Mouse (Mus musculus) kidney, postnatal 10 days (tissue): ENCODE data around the gene Mbnl2.

Source experiments
- DNase-seq: peaks from one replicate; pipeline ENCODE4 v3.0.0; 2021; ENCODE audit warnings: mixed read lengths

The Mbnl2 gene

DNA sequence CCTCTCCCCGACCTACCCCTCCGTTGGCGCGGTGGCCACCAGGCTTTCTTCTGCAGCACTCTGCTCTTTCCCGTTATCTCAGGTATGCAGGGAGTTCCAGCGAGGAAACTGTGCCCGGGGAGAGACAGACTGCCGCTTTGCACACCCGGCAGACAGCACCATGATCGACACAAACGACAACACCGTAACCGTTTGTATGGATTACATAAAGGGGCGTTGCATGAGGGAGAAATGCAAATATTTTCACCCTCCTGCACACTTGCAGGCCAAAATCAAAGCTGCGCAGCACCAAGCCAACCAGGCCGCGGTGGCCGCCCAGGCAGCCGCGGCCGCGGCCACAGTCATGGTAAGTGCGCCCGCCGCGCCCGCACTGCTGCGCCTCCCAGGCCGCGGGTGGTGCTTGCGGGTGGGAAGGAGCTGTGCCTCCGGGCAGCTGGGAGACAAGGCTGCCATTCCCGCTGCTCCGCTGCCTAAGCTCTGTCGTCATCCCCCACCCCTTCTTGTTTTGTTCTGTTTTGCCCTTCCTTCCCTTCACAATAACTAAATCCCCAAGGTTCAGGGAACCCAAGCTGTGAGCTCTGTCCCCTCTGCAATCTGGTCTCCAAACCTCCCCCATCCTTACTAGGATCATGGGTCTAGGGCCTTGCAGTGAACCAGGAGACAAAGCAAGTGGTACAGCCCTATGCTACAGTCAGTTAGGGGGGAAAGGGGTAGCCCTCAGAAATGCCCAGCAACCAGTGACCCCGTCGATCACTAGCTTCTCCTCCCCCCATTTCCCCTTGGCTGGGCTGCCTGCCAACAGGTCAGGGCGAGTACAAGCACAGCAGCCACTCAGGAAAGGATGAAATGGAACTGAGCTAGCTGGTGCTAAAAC, 113.6 kb downstream of the Mbnl2 start:
- DNase-seq: peak; percentile 56

DNA sequence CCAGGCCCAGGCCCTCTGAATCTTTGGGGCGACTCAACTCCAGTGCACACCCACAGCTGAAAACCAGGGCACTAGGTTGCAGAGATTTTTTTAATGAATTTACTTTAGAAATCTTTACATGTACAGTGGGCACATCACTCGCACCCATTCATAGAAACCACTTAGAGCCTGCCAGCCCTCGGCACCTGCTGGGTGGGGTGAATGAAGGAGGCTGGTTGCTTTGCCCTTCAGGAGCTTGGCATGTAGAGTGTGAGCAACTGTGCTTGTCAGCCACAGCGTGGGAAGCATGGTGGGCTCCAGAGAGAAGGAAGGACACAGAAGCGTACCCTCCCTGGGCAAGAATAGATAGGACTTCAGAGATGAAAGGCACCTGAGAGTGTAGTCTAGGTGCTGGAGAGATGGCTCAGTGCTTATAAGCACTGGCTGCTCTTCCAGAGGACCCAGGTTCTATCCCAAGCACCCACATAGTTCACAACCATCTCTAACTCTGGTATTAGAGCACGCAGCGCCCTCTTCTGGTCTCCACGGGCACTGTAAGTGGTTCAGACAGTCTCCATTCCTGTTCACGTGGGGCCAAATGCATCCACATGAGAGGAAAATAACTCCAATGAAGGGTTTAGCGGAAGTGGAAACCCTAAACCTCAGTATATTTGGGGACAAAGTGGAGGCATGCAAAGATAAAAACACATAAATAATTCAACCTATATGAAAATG, 114.9 kb downstream of the Mbnl2 start:
- DNase-seq: no peak

GRCm38 (mm10) chr14:120391701-120392100, 116.2 kb downstream of the Mbnl2 start:
- DNase-seq: no peak

DNA sequence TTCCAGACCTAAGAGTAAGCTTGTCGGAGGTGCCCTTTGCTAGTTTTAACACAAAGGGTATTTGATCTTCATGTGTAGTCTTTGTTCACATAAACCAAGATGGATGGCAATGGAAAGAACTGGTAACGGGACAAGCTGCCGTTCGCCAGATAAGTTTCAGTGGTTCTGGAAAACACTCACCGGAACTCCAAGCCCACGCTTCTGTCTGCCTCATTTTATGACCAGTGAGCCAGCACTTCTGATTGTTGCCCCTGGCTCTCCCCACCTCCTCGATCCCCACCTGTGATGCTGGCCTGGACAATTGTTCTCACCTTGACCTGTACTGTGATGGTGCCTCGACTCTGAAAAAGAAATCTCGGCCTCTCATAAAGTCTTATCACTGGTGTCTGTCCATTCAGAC, 117.0 kb downstream of the Mbnl2 start:
- no peak for DNase-seq

DNA sequence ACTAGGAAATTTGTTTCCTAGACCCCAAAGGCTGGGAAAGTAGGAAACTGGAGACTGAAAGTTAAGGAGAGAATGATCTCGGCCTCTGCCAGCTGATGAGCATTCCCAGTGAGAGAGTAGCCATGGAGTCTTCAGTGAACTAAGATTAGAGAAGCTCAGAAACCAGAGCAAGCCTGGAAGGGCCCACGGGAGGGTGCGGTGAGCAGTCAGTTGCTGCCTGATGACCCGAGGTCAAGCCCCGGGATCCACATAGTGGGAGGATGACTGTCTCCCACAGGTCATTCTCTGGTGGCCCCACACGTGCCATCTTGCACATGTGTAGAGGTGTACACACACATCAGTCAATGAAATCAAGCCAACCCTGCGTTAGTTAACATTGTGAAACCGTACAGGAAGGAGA, 118.0 kb downstream of the Mbnl2 start:
- DNase-seq: no peak

GRCm38 (mm10) chr14:120394216-120394615, 118.7 kb downstream of the Mbnl2 start:
- DNase-seq: no peak

DNA sequence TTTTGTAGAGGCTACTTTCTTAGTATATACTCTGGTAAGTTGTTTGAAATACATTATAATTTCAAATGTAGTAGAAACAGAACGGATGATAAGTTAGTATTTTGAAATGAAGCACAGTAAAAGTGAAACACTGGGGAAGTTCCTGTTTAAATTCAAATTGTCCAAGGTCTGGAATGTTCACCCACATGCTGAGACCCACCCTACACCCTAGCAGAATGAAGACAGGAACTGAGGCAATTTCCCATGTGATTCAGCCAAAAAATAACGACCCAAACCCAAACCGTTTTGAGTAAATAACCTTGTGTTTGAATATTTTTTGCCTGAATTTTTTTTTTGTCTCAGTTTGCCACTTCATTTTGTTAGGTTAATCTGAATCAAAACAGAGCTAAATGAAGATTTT, 119.4 kb downstream of the Mbnl2 start:
- DNase-seq: no peak

DNA sequence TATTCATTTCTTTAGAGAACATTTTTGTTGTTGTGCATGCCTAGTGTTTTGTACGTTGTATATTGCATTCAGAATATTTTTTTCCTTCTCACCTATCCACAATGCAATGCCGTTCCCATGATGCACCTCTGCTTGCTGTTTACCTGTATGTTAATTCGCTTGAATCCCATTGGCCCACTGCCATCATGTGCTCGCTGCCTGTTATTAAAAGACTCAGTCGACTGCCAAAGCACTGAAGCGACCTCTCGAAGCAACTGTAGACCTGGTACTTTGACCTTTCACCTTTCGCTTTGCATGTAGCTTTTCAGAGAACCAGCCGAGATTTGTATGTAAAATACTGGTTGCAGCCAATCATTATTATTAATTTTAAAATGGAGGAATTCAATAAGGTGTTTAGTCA, 120.0 kb downstream of the Mbnl2 start:
- no peak for DNase-seq

GRCm38 (mm10) chr14:120397871-120398647, 122.6 kb downstream of the Mbnl2 start:
- peak; percentile 88 for DNase-seq

GRCm38 (mm10) chr14:120399614-120400013, 124.1 kb downstream of the Mbnl2 start:
- no peak for DNase-seq

DNA sequence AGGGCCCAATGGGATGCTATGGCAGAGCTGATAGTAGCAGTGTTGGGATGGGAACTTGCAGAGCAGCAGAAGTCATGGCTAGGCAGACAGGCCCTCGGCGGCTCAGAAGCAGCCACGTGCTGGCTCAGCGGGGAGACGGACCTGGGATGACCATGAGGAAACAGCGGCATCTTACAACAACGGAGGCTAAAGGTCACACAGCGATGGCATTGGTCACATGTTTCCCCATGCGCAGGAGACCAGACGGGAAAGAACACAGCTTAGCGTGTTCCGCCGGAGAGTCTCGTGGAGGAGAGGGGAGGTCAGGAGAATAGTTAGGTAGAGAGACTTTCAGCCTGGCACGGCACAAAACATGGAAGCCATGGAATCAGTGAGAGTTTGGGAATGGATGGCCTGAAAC, 125.7 kb downstream of the Mbnl2 start:
- no peak for DNase-seq

- no peak for DNase-seq
These were observed 127.2 kb downstream of the Mbnl2 start for GRCm38 (mm10) chr14:120402715-120403114.

GRCm38 (mm10) chr14:120404364-120404763, 128.9 kb downstream of the Mbnl2 start:
- DNase-seq: no peak

DNA sequence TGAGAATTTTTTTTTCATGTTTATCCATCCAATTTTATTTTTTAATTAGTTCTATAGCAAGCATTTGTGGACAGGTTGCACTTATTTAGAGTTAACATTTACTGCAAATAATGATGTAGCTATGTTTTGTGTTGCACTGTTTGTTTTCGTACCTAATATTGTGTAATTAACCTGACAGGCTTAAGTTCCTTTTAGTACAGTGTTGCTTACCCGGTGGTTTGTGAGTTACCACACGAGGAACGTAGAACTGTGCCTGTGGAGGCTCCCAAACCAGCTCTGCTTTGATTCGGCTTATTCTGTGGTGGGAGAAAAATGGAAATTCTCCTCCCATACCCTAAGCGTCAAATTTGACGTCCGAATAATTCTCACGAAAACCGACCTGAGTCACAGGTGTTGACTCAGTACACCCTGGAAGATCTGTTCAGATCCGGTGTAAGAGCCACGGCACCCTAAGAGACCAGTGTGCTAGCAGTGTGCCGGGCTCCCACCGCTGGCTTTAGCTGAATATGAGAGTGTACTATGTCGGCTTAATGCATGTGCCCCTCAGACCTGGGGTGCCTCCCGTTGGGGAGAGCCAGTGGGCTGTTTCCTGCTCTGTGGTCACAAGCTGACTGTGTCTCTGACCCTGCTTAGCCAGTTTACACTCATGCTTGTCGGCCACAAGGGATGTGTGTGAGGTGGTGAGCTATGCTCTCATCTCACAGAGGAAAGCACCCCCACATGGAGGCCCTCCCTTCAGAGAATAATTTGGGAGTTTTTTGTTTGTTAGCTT, 129.5 kb downstream of the Mbnl2 start:
- DNase-seq: no peak

GRCm38 (mm10) chr14:120405597-120405996, 130.1 kb downstream of the Mbnl2 start:
- DNase-seq: no peak

DNA sequence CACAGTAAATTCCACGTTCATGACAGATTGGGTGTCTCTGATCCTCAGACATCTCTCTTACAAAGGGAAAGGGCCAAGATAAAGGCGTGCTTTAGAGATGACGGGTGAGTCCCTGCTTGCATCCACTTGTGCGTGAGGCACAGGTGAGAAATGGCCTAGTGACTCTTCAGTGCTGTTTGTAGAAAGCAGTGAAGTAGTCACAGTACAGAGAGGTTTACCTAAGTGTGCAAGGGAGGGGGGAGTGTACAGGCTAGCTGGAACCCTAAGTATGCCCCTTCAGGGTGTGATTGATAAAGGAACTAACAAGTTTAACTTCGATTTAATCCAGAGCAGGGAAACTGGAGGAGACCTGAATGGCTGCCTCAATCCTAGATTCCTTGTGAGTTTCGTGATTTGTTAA, 130.8 kb downstream of the Mbnl2 start:
- no peak for DNase-seq

DNA sequence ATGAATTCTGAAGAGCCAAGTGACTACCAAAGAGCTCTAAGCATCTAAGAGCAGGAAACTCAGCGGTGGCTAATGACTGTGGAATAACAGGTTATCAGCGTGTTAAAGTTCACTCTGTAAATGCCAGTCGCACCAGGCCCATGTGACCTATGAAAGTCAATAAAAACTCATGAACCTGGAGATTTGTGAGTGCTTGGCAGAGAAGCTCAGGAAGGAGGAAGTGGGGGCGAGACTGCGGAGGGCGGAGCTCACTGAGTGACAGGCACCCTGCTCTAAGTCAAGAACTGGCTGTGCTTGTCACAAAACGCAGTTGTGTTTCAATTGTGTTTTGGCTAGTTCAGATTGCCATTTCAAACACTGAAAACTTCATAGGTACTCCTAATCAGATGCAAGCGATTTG, 131.4 kb downstream of the Mbnl2 start:
- DNase-seq: peak; percentile 65

GRCm38 (mm10) chr14:120409854-120410253, 134.4 kb downstream of the Mbnl2 start:
- no peak for DNase-seq

DNA sequence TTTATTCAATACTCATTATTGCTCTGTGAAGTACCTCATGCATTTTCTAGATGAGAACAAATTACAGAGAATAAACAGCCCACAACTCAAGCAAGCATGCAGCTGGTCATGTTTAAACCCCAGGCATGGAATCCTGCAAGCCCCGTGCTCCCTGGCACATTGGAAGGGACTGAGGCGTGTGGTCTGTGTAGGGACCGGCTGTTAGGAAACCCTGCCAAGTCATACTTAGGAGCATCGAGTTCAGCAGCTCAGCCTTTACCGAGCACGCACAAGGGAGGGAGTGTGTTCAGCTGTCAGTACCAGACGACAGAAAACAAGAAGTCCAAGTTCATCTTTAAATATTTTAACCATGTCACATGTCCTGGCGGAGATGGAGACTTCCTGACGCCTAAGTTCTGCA, 141.4 kb downstream of the Mbnl2 start:
- DNase-seq: peak; percentile 40

DNA sequence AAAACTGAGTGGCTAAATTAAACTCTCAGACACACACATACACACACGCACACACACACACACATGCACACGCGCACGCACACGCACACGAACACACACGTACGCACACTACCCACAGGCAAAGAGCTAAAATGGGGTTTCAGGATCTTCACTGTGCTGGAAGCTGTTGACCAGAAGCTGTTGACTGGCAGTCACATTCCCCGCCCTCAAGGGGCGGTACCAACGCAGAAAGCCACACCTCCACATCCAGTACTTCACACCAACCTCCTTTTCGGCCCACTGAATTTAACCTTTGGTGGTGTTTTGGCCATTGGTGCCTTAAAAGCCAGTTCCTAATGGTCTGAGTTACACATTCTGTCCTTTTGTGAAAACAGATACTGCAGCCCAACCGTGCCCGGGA, 143.5 kb downstream of the Mbnl2 start:
- no peak for DNase-seq

- DNase-seq: no peak
These were observed 153.0 kb downstream of the Mbnl2 start for GRCm38 (mm10) chr14:120428497-120428896.

DNA sequence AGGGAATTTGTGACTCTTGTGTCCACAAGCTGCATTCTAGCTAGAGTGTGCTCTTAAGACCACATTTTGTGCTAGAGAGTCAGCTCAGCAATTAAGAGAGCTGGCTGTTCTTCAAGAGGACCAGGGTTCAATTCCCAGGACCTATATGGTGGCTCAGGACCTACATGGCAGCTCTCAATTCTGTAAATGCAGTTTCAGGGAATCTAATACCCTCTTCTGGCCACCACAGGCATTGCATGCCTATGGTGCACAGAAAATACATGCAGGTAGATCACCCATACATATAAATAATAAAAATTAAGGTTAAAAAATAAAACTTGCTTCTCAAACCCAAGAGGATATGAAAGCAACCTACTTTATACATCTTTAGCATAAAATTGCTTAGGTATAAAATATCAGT, 157.3 kb downstream of the Mbnl2 start:
- peak; percentile 29 for DNase-seq

GRCm38 (mm10) chr14:120433931-120434398, 158.5 kb downstream of the Mbnl2 start:
- DNase-seq: no peak
